Mouse (Mus musculus) hindbrain, embryonic 10.5 days (tissue): ENCODE measurements at regions not wholly inside any gene's neighbourhood (a gene's known extent, or its start where the extent isn't known, plus 50 kb on each side); places are given as distances from the start of the nearest gene placed in this dataset.

Experiments
- DNase-seq: peaks from one replicate; pipeline ENCODE4 v3.0.0-alpha.2; 2017; ENCODE audit warnings: low spot score
- H3K27ac ChIP-seq: fragments of 300-500 bp; sonication (generic); 2 replicates; pipeline ENCODE4 v1.5.1; 2016; ENCODE audit warnings: mild to moderate bottlenecking, moderate library complexity
- H3K27me3 ChIP-seq: fragments of 300-500 bp; sonication (generic); 2 replicates; pipeline ENCODE4 v1.6.1; 2016; ENCODE audit warnings: mild to moderate bottlenecking; ENCODE audit not compliant: poor library complexity, insufficient read depth, severe bottlenecking
- H3K36me3 ChIP-seq: fragments of 300-500 bp; sonication (generic); 2 replicates; pipeline ENCODE4 v1.6.1; 2016; ENCODE audit warnings: mild to moderate bottlenecking, moderate library complexity
- H3K4me1 ChIP-seq: fragments of 300-500 bp; sonication (generic); replicated peaks from 2 replicates; pipeline ENCODE4 v1.6.1; 2016; ENCODE audit warnings: mild to moderate bottlenecking
- H3K4me3 ChIP-seq: fragments of 300-500 bp; sonication (generic); 2 replicates; pipeline ENCODE4 v1.5.1; 2016; ENCODE audit warnings: mild to moderate bottlenecking, moderate library complexity
- H3K9me3 ChIP-seq: fragments of 300-500 bp; sonication (generic); 2 replicates; pipeline ENCODE4 v1.6.1; 2016; ENCODE audit warnings: mild to moderate bottlenecking, moderate library complexity
- WGBS: fragments of 180-500 bp; shearing (Covaris S2); methylation state at CpG from one replicate; pipeline ENCODE4 v1.1.7; 2016; 5-methylcytosine and 5-hydroxymethylcytosine counted together

GRCm38 (mm10) chr4:124542696-124543095, 67.9 kb downstream of the 3100002H09Rik start:
- Histone ChIP-seq H3K27me3 (no peaks in the 10 kb centered on the region; the same call in 1 of the 2 replicates), H3K27ac (no peak overlapping the region), H3K4me3 (no peak overlapping the region), H3K9me3 (no peaks in the 10 kb centered on the region), H3K4me1 (no peaks in the 10 kb centered on the region), H3K36me3 (no peaks in the 10 kb centered on the region)
- DNase-seq: no peak
- WGBS: 84% methylated on average over 5 of the region's 5 CpGs

DNA sequence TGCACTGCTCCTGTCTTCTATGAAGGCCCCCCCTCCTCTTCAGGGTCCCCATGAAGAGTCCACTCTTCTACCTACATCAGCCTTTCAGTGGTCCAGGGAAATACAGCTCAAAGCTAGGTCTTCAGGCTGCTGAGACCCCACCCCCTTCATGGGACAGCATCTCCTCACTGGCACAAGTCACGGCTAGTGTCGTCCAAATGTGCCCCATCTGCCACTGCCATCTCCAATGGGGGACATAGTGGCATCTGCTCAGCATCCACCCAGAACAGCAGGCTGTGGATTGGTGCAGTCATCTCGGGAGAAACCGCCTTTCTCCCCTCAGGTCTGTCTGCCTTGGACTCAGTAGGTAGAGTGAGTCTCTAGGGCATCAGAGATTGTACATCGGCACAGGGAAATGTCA, 72.1 kb downstream of the 3100002H09Rik start:
- Histone ChIP-seq H3K27me3 (peaks cover 3% of the 10 kb centered on the region; the same call in 1 of the 2 replicates), H3K27ac (no peak overlapping the region), H3K4me3 (no peak overlapping the region), H3K36me3 (no peaks in the 10 kb centered on the region), H3K4me1 (peaks cover 6% of the 10 kb centered on the region), H3K9me3 (no peaks in the 10 kb centered on the region)
- no peak for DNase-seq
- WGBS: 90% methylated on average over 5 of the region's 5 CpGs

DNA sequence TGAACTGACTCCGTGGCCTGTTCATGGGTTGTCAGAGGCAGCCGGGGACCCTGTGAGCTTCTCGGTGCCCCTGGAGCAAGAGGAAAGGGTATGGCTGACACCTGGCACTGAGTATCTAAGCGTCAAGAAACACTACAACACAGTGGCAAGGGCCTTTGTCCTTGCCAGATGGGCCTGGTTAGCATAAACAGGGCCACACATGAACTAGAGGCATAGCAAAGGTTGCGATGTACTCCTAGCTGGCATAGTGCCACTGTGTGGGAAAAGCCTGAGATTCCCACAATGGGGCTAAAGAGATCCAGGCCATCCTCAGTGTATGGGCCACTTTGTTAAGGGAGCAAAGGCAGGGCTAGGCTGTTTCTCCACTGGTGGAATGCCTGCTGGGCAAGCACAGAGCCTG, 72.9 kb downstream of the 3100002H09Rik start:
- WGBS: 86% methylated on average over 5 of the region's 5 CpGs
- H3K4me3 ChIP-seq: no peak overlapping the region
- no peak for DNase-seq

DNA sequence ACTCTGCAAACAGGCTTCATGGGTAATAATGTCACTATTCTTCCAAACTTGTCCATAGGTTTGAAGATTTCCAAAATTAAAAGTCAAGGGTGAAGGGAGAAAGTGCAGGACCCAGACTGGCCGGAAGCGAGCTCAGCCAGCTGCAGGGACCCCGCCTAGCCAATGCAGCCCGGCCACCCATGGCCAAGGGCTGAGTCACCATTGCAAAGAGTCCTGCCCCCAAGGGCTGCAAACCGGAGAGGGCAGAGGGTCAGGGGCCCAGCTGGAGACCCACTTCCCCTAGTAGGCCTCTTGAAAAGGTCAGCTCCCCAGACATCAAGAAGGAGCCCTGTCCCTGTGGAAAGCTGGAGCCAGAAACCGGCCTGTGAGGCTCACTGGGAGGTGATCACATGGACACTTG, 77.0 kb downstream of the 3100002H09Rik start:
- Histone ChIP-seq H3K36me3 (no peaks in the 10 kb centered on the region), H3K27me3 (peaks cover 20% of the 10 kb centered on the region), H3K4me1 (peaks cover 6% of the 10 kb centered on the region), H3K4me3 (no peak overlapping the region), H3K9me3 (no peaks in the 10 kb centered on the region), H3K27ac (no peak overlapping the region)
- 59% methylated on average over 6 of the region's 6 CpGs for WGBS
- no peak for DNase-seq

More for the DNA sequence above, 72.9 kb downstream of the 3100002H09Rik start:
- H3K36me3 ChIP-seq: no peaks in the 10 kb centered on the region
- peaks cover 6% of the 10 kb centered on the region for H3K4me1 ChIP-seq
- no peaks in the 10 kb centered on the region for H3K9me3 ChIP-seq
- peaks cover 3% of the 10 kb centered on the region; the same call in 1 of the 2 replicates for H3K27me3 ChIP-seq
- H3K27ac ChIP-seq: peak overlapping the region; percentile 43; the same call in 1 of the 2 replicates

- Histone ChIP-seq H3K4me3 (no peak overlapping the region), H3K4me1 (peaks cover 28% of the 10 kb centered on the region), H3K27ac (no peak overlapping the region), H3K27me3 (peaks cover 41% of the 10 kb centered on the region), H3K9me3 (no peaks in the 10 kb centered on the region), H3K36me3 (no peaks in the 10 kb centered on the region)
- no peak for DNase-seq
- 78% methylated on average over 9 of the region's 9 CpGs for WGBS
Measured at GRCm38 (mm10) chr4:124530596-124530995, 80.0 kb downstream of the 3100002H09Rik start.

GRCm38 (mm10) chr4:124526822-124527221, 83.8 kb downstream of the 3100002H09Rik start:
- H3K9me3 ChIP-seq: no peaks in the 10 kb centered on the region
- H3K27ac ChIP-seq: peak overlapping the region; percentile 40; the same call in 1 of the 2 replicates
- no peak overlapping the region for H3K4me3 ChIP-seq
- peak; percentile 43 for DNase-seq
- H3K4me1 ChIP-seq: peaks cover 24% of the 10 kb centered on the region
- H3K36me3 ChIP-seq: no peaks in the 10 kb centered on the region
- H3K27me3 ChIP-seq: peaks cover 66% of the 10 kb centered on the region
- 26% methylated on average over 10 of the region's 10 CpGs for WGBS

- Histone ChIP-seq H3K4me1 (peaks cover 24% of the 10 kb centered on the region), H3K4me3 (no peak overlapping the region), H3K27ac (peak overlapping the region; percentile 1; the same call in 1 of the 2 replicates), H3K27me3 (peaks cover 70% of the 10 kb centered on the region), H3K9me3 (no peaks in the 10 kb centered on the region), H3K36me3 (no peaks in the 10 kb centered on the region)
- DNase-seq: no peak
- 56% methylated on average over 9 of the region's 9 CpGs for WGBS
Measured at GRCm38 (mm10) chr4:124526362-124526761, 84.2 kb downstream of the 3100002H09Rik start.

DNA sequence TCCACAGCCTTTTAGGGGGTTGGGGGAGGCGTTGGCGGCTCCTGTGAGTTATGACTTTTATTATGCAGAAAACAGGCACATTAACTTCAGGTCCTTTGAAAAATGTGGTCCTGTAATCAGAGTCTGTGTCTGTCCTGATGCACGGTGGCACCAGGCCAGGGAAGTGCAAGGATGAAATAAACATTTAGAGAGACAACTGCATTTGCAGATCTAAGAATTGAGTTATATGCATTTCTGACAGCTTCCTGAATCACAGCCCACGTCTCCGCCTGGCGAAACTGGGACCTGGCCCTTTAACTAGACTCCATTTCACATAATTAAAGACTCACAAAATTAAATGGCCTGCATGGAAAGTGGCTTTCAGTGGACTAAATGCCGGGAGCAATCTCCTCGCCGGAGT, 90.3 kb downstream of the 3100002H09Rik start:
- no peak overlapping the region for H3K27ac ChIP-seq
- 0 out of 2 replicates have a peak, but pooled peaks cover 4% of the 10 kb centered on the region for H3K4me1 ChIP-seq
- H3K27me3 ChIP-seq: peaks cover 33% of the 10 kb centered on the region
- H3K4me3 ChIP-seq: no peak overlapping the region
- no peaks in the 10 kb centered on the region for H3K36me3 ChIP-seq
- H3K9me3 ChIP-seq: no peaks in the 10 kb centered on the region
- no peak for DNase-seq
- 84% methylated on average over 9 of the region's 9 CpGs for WGBS

DNA sequence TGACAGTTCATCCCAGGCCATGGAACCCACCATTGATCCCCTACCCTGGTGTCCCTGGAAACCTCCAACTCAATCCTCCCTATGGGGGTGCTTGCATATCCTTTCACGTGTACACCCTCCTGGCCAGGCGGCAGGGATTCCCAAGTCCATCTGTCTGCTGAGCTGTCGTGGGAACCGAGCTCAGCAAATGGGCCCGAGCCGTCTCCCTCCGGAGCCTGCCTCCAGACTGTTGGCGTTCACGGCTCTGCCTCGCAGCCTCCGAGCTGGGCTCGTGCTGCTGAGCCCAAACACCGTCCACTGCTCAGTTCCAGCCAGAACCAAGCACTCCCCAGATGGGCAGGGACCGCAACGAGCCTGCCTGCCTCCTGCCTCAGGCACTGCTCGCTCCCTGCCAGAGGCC, 98.8 kb downstream of the 3100002H09Rik start:
- Histone ChIP-seq H3K9me3 (no peaks in the 10 kb centered on the region), H3K36me3 (no peaks in the 10 kb centered on the region), H3K27me3 (peaks cover 17% of the 10 kb centered on the region; the same call in 1 of the 2 replicates), H3K4me1 (no peaks in the 10 kb centered on the region), H3K27ac (no peak overlapping the region), H3K4me3 (no peak overlapping the region)
- 75% methylated on average over 16 of the region's 16 CpGs for WGBS
- no peak for DNase-seq

GRCm38 (mm10) chr4:124510816-124511215, 99.8 kb downstream of the 3100002H09Rik start:
- Histone ChIP-seq H3K9me3 (no peaks in the 10 kb centered on the region), H3K4me1 (peaks cover 8% of the 10 kb centered on the region), H3K27me3 (peaks cover 26% of the 10 kb centered on the region), H3K27ac (no peak overlapping the region), H3K36me3 (no peaks in the 10 kb centered on the region), H3K4me3 (no peak overlapping the region)
- WGBS: 92% methylated on average over 3 of the region's 3 CpGs
- no peak for DNase-seq

- H3K4me3 ChIP-seq: no peak overlapping the region
- WGBS: 84% methylated on average over 5 of the region's 5 CpGs
- no peak for DNase-seq
- H3K27me3 ChIP-seq: peaks cover 31% of the 10 kb centered on the region
- peaks cover 11% of the 10 kb centered on the region for H3K4me1 ChIP-seq
- H3K36me3 ChIP-seq: no peaks in the 10 kb centered on the region
- H3K9me3 ChIP-seq: no peaks in the 10 kb centered on the region
- H3K27ac ChIP-seq: no peak overlapping the region
Measured at GRCm38 (mm10) chr4:124509695-124510094, 100.9 kb downstream of the 3100002H09Rik start.

- H3K9me3 ChIP-seq: no peaks in the 10 kb centered on the region
- WGBS: 65% methylated on average over 10 of the region's 10 CpGs
- no peak for DNase-seq
- peaks cover 13% of the 10 kb centered on the region for H3K4me1 ChIP-seq
- H3K36me3 ChIP-seq: no peaks in the 10 kb centered on the region
- H3K4me3 ChIP-seq: no peak overlapping the region
- H3K27me3 ChIP-seq: peaks cover 23% of the 10 kb centered on the region
- no peak overlapping the region for H3K27ac ChIP-seq
Measured at GRCm38 (mm10) chr4:124506083-124506647, 104.4 kb downstream of the 3100002H09Rik start.

DNA sequence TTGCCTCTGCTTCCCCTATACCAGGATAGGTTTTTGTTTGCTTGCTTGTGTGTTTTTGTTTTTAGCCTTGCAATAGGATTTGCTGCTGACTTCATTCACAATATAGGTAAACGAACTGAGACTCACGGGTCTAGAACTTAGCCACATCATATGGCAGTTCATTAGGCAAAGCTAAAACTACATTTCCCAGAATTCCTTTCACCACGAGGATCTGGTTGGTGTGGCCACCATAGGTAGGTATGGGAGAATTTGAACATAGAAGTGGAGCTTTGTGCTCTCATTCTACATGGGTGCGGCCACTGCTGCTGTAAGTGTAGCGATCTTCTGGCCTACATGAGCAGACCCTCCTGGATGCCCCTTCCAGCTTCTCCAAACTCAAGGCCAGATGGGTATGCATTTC, 108.8 kb downstream of the 3100002H09Rik start:
- Histone ChIP-seq H3K27me3 (peaks cover 39% of the 10 kb centered on the region), H3K27ac (no peak overlapping the region), H3K9me3 (no peaks in the 10 kb centered on the region), H3K36me3 (no peaks in the 10 kb centered on the region), H3K4me1 (peaks cover 28% of the 10 kb centered on the region), H3K4me3 (no peak overlapping the region)
- DNase-seq: no peak
- WGBS: 78% methylated on average over 5 of the region's 5 CpGs

- 61% methylated on average over 16 of the region's 16 CpGs for WGBS
- no peak overlapping the region for H3K27ac ChIP-seq
- DNase-seq: no peak
- H3K27me3 ChIP-seq: peaks cover 34% of the 10 kb centered on the region
- no peaks in the 10 kb centered on the region for H3K36me3 ChIP-seq
- no peak overlapping the region for H3K4me3 ChIP-seq
- no peaks in the 10 kb centered on the region for H3K9me3 ChIP-seq
- H3K4me1 ChIP-seq: peaks cover 16% of the 10 kb centered on the region
Measured at GRCm38 (mm10) chr4:124498043-124498442, 112.6 kb downstream of the 3100002H09Rik start.
